Mouse (Mus musculus) NIH3T3 (cell line): Measurements from ENCODE around the gene Chit1.
A peak's percentile ranks its signal among the peaks of the same experiment; 100 is the strongest.

ENCODE experiments used
- DNase-seq: peaks from one replicate; pipeline ENCODE4 v3.0.0-alpha.2; 2012; ENCODE audit warnings: low read depth

The Chit1 gene

DNA sequence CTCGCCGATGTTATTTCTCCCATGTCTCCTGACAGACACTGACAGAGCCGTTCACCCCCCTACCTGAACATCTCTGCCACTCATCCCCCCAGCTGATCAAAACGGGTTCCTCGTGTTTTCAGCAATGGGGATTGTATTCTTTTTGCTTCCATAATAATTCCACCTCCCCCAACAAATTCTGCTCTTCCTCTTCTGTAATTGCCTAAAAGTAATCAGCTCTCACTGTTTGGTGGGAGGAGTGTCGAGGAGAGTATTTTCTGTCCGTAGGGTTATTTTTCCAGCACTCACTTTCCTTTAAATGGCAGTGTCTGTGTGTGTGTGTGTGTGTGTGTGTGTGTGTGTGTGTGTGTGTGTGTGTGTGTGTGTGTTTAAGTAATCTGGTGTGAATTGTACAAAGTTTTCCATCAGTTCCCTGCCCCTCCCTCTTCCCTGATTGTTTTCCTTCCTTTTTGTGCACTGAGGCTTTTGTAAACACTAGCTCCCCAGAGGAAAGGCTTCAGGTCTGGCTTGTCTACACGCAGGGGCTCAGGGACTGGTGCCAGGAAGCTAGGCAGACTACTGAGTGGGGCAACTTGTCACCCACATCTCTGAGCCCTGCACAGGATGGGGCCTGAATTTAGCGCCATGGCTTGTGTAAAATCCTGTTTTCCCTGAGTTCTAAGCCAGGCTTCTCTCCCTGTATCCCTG, 31.4 kb upstream of the Chit1 start:
- DNase-seq, result peak; percentile 54

DNA sequence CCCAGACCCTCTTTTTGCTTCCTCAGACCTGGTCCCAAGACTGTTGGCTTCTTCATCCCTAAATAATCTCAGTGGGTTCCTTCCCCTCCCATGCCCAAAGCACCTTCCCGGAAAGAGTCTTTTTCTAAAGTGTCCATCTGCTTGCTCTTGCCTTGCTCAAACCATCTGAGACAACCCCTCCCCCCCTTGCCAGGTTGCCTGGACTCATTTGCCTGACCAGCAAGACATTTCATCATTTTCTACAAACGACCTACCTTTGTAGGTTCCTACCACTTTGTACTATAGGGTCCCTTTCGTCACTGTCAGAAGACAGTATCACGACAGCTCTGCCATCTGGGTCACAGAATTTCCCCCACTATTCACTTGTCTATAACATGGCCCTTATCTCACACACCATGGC, 30.6 kb upstream of the Chit1 start:
- DNase-seq, result no peak

DNA sequence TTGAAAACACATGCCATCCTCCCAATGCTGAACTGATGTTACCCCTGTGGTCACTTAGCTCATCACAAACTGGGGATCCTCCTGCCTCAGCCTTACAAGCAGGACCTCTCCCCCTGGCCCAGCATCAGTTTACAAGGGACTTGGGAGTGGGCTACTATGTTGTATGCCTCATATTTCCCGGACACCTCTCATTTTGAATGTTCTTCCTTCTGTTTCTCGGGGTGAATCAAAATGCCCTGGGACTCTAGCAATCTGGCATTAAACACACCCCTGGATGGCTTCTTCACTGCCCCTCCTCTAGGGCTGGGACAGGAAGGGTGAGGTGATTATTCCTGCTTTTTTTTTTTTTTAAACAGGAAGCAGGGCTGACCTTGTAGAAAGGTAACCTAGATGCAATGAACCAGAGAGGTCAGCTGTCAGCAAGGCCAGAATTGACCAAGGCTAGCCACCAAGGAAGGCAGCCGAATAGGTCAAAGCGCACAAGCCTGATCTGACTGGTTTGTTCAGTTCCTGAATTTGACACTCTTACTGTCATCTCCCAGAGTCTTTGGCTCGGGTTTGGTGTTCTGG, 30.1 kb upstream of the Chit1 start:
- DNase-seq, result no peak

DNA sequence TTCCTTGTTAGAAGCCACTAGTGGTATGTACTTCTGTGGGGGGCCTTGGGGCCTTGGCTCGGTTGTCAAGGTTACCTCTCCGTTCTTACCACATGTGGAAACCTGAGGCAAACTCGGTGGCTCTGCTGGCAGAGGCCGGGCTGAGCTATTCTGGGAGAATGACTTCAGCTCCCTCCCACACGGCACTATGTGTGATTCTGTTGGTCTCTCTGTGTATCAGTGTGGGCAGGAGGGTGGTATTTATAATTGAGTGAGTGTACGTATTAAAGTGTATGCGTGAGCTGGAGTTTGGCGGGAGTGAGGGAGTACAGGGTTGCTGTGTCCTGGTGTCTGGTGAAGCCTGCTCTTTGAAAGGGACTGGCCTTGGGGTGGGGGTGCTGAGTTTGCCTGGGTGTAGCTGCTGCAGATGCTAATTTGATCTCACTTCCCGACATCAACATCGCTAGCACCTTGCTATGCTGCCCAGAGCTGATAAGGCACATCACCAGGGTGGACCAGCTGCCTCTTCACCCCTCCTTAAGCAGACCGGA, 28.0 kb upstream of the Chit1 start:
- DNase-seq, result peak; percentile 79

DNA sequence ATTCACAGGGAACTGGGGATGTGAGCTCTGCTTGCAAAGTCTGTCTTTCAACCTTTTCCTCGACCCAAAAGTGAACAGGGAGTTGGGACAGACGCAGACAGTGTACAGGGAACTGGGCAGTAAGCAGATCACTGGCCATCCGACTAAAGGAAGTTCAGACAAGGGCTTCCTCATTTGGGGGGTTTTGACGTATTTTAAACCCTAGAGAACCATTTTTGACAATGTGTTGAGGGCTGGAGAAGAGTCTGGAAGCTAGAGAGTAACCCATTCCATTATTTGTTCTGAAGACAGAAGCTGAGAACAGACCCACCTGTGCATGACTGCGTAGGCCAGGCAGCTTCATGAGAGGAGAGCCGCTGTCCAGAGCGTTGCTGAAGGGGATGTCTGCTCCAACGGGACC, 27.4 kb upstream of the Chit1 start:
- no peak for DNase-seq

DNA sequence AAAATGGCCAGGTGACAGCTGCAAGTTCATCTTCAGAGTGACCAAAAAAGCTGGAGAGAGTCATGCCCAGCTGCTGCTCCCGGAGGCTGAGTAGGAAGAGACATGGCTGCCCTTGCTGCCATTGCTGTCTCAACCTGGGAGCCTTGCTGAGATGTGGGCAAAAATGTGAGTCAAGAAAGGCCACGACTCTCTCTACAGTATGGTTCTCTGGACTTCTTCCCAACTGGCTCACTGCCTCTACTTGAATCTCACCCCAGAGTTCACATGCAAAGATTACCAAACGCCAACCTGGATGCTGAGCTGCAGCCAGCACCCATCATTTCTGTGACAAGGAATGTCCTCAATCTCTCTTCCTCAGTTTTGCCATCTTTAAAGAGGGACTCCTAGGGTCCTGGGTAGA, 26.9 kb upstream of the Chit1 start:
- DNase-seq, result peak; percentile 83

DNA sequence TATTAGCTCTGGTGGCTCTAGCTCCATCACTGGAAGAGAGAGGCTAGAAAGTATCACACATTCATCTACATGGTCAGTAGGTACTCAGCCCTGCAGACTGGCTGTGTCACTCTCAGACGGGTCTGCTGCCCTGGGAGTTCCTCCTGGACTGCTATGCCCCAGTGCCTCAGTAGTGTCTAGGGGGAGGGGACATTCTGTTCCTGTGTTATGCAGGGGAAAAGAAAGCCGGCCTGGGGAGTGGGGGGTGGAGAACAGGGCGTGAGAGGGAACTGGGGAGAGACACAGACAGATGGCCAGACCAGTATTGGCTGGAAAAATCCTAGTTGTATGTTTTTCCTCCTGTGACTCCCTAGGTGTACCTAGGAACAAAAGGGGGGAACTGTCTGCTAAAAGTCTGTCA, 25.0 kb upstream of the Chit1 start:
- DNase-seq, result no peak

DNA sequence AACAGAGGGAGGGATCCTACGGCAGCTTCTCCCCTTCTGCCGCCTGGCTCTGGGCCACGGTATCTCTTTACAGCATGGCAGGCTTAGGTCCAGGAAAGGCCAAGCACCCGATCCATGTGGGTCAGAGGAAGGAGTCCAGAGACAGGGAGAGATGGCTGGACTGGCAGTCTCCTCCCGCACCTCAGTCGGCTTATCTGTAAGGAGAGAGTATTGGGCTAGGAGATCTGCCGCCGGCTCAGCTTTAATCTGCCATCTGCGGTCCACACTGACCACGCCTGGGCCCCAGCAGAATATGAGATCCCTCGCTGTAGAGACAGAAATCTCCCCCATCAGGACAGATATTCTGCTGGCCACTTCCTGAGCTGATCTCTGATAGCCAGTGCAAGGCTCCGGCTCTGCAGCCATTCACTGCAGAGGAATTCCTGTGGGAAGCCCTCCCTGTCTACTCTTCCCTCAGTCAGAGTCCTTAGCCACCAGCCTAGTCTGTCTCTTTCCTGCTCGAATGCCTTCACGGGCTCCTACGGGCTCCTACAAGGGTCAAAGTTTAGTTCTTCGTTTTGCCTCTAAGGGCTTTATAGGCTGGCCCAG, 24.1 kb upstream of the Chit1 start:
- no peak for DNase-seq

DNA sequence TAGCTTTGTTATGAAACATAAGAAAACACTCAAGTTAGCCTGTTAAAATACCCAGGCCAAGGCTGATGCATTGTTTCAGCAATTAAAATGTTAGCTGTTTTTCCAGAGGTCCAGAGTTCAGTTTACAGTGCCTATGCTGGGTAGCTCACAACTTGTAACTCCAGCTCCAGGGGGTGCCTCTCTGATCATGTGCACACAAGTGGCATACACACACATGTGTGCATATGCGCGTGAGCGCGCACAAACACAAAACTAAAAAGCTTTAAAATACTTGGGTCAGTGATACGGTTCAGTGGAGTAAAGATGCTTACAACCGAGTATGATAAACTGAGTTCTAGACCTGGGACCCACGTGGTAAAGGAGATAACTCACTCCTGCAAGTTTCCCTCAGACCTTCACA, 22.0 kb upstream of the Chit1 start:
- no peak for DNase-seq

DNA sequence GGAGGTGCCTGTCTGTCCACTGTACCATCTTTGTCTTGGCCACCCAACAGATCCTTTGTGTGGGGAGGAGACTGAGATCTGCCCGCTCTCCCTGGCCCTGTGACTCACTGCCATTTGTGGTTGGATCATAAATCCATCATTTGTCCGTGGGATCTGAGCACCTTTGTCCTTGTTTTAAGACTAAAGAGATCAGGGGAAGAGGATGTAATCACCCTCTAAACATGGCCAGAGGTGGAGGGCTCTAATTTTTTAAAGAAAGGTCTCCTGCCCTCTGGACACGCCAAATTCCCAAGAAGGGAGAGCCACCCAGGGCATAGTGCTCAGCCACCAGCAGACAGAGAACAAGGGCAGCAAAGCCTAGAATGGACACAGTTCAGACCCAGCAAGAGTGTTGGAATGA, 19.2 kb upstream of the Chit1 start:
- peak; percentile 47 for DNase-seq

DNA sequence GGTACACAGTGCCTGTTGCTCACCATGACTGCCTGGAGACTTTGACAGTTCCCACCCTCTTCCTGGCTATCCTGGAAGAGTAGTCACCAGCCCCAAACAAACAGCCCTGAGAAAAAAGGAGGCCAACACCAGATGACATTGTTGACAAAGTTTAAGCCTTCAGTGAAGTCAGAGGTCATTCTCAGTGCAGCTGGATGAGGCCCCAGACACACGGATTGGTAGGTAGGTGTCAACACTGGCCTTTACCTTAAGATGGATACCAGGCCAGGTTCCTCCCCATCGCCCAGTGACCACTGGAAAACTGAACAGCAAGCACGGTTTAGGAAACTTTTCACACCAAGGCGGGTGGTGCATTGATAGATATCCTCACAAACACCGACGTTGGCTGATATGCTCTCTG, 18.7 kb upstream of the Chit1 start:
- DNase-seq, result no peak

DNA sequence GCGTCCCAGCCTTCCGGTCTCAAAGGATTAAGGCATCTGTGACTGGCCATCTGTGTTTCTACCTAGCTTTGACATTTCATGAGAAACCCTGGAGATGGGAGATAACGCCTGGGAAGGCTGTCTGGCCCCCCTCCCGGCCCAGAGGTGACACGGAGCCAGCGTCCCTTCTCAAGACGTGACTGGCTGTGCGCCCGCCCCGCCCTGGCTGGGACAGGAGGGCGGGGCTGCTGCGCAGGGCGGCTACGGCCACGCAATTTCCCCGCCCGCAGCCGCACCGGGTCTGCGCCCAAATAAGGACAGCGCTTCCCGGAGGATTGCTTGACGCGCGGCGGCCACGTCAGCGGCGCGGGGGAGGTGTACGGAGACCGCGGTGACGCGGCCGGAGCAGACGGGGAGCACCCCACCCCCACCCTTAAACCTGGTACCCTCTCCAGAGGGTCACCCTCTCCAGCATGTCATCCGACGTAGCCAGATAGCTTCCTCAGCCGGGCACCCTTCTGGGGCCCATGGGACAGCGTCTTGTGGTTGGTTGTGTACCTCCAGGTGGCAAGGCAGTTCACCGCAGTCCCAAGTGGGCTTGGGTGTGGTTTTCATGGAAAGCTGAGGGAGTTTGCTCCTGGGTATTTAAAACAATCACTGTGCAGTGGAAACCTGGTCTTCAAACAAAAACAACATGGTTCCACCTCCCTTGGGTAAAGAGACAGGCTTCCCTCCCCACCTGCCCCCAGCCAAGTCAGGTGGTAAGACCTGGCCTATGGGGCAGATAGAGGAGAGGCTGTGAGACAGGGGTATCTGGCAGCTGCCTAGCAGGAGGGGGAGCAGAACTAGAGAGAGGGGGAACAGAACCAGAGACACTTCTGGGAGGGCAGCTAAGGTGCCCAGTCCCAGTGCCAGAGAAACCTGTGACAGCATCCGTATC, 17.9 kb upstream of the Chit1 start:
- peak; percentile 97 for DNase-seq

DNA sequence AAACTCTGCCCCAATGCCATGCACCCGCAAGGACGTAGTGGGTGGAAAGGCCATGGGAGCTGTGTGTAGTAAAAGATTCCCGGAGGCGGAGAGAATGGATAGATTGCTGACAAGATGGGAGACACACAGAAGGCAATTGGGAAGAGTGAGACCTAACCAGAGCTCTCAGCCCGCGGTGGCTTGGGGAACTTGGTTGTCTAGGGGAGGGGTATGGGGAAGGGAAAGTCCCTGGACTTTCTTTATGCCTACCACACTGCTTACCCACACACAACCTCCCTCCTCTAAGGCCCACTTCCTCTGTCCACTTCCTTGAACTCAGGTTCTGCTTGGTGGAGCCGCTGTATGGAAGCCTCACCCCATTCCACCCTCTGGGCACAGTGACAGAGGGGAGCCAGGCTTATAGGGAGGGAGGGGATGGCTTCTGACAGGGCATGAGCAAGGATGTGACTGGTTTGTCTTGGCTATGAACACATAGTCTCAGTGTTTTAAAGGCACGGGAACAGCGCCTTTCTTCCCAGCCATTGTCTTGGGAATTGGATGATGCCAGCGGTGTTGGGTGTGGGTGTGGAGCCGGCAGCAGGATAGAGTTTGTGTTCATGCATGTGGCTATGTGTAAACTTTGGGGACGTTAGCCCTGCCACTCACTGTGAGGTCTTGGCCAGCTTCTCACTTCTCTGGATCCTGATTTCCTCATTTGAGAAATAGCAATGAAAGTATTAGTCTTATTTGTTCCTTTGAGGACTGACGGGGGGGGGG, 17.1 kb upstream of the Chit1 start:
- no peak for DNase-seq

DNA sequence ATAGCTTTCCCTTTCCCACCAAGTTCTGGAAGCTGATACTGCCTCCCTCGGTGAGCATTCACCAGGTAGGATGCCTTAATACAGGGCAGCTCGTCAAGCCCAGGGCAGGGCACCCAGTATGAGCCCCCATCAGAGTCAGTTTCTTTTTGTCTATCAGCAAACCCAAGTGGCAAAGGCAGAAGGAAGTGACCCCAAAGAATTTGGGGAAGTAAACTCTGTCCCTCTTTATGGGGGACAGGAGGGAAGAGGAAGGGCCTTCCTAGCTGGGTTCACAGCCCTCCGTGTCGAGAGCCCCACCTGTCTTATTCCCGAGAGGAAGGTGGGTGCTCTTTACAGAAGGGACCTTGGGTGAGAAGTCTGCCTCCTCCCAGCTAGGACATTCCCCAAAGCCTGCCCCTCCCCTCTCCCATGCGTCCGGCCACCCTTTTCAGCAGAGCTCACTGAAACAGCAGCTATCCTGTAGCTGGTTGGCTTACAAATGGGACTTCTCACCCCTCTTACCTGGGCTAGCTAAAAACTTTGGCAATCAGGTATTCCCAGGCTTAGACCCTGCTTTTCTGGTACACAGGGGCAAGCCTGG, 15.9 kb upstream of the Chit1 start:
- no peak for DNase-seq

DNA sequence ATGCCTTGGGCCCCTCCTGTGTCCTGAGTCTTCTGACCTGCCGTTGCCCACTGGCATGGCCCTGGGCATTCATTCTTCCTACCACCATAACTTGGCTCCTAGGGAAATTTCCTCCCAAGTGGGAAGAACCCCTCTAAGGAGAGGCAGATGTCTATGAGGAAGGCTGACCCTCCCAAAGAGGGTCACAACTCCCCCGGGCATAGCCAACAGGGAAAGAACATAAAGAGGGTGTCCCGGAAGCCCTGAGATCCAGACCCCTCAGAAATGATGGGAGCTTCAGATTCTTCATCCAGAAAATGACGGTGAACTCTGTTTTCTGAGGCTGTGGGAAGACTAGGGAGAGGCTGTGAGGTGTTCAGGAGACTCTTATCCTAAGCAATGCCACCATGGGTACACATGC, 15.3 kb upstream of the Chit1 start:
- DNase-seq, result no peak

DNA sequence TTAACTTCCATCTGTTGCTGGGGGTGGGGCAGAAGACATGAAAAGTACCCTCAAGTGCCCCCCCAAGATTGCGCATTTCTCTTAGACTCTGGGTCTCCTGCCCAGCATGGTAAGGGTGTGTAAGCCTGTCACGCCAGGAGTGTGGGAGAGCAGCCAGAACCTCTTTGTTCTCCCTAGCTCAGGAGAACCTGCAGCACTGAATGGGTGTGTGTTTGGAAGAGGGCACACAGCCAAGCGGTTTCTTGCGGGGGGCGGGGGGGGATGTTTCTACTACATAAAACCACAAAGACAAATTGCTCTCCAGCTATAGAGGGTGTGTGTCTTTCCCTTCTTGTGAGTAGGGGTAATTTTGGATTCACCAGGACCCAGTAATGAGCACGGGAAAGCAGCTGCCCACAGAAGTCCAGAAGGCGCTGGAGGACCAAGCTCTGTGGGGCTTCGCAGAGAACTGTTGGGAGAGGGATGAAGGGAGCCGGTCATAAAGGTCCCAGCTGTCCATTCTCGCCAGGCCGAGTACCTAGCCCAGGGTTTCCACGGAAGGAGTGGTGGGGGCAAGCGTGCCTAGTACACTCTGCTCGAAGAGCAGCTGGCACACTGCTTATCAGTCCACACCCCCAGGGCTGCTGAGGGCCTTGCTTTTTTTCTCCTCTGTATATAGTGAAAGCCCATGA, 14.6 kb upstream of the Chit1 start:
- DNase-seq, result peak; percentile 90

DNA sequence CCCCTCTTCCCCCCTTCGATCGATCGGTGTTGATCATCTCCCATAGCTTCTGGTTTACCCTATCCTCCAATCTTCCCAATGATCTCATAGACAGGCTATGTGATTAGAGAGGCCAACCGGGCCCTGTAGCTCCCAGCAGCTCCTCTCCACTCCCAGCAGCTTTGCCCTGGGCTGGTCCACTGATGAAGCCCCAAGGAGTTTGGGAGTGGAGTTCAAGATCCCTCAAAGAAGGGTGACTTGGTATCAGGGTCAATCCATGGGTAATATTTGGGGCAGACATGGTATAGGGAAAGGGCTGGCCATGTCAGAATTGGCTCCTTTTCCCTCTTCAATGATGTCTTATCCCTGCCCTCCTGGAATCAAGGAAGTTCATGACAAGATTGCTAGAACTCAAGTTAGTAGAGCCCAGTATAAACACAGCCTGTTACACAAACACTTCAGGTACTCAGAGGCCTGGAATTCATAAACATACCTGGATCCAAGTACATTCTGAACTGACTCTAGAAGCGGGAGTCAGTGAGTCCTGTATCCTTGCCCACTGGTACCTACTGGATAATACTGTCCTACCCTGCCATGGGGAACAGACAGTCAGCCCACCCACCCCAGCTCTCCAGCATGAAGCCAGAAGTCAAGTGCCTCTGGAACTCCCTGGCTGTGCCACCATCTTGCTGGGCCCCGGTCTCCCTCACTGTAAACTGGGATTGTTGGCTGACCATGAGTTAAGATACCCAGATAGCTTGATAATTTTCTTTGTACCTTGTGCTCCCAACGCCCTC, 13.8 kb upstream of the Chit1 start:
- no peak for DNase-seq

DNA sequence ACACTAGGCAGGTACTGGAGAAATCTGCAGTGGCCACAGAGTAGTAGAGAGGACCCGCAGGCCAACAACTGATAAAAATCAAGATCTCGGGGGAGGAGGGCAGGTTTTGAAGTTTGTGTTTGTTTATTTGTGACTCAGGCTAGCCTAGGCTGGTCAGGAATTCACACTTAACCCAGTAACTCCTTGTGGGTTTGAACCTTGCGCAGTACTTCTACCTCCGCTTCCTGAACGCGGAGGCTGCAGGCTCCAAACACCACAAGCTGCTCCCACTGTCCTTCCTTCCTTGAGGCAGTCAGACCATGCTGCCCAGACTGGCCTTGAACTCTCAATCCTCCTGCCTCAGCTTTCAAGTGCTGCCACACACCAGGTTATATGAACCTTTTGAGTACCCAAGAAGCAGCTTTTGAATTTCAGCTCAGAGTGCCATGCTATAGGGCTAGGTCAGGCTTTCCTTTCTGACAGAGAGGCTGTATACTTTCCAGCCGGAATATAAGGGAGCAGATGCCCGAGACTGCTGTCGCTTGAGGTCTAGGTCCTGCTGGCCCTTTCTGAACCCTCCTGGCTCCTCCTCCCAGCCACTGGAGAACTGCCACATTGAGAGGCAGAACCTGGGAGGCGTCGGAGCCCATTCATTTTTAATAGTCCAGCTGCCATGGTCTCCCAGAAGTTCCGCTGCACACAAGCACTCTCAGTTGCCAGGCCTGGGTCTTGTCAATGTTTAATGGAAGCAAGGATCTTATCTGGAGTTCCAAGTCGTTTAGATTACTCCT, 12.9 kb upstream of the Chit1 start:
- DNase-seq, result peak; percentile 60
